Mouse (Mus musculus) B cell, adult (primary cell): ENCODE results near the gene Rbp1. TPM values are rescaled to one million over a fixed set of nuclear protein-coding genes. Genes with fewer than 3 reads are reported as not detected.

ENCODE experiments used
- total RNA-seq: library from RNA; stranded (reverse); gene quantifications from 4 replicates; pipeline ENCODE4 v1.2.4, GENCODE M21; 2023; ENCODE audit not compliant: inconsistent age

Rbp1 gene
- total RNA-seq: 0.19 to 0.45 TPM (median 0.22 TPM) in 4 replicates

DNA sequence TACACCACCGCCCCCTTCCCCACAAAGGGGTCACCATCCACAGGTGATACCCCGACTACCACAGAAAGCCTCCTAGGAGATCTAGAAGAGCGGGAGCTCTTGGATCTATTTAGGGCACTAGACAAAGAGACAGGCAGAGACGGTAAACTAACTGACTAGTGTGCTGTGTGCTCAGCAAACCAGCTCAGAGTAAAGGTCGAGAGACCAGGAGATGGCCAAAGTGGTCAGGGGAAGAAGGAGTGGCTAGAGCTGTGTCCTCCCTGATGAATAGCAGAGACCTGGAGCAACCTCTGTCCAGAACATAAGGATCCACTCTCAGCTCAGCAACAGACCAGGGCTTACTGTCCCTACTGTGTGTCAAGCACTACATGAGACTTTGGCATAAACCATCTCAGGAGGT lies at the start of gene Rbp1:
Rbp1 (plus strand) TSS at position 306 of the 400 bp plus-strand sequence.

DNA sequence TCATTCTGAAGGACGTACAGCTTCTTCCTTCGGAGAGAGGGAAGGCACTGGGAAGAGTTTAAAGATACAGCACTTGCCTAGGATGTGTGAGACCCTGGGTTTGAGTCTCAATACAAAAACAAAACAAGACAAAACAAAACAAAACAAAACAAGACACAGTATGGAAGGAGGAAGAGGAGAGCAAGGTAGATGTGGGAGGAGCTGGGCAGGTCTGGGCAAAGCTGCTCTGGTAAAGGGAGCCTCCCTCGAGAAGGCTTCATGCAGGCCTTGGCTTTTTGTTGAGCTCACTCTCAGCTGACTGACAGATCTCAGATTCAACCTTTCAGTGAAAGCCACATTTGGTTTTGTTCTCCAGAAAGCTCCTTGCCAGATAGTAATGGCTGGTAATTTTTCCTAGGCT lies 63.1 kb downstream of the Rbp1 start, which contains the start of gene Rbp2:
Rbp2 (plus strand) TSS at position 301 of the 400 bp plus-strand sequence.

Other genes with a start within 250 kb of the Rbp1 start
- 3.8 to 4.8 TPM (median 4.5 TPM) in 4 replicates for gene Nmnat3, start 135.5 kb upstream of the Rbp1 start, total RNA-seq
- not detected in 4 replicates for gene Rbp2, start 63.2 kb downstream of the Rbp1 start, total RNA-seq
- 85.2 to 96.5 TPM (median 90.7 TPM) in 4 replicates for gene Copb2, start 140.8 kb downstream of the Rbp1 start, total RNA-seq
- 13.0 to 14.4 TPM (median 13.7 TPM) in 4 replicates for gene Mrps22, start 178.7 kb downstream of the Rbp1 start, total RNA-seq